Mouse (Mus musculus) liver, adult 2 months (tissue): ENCODE measurements at regions not wholly inside any gene's neighbourhood (a gene's known extent, or its start where the extent isn't known, plus 50 kb on each side); places are given as distances from the start of the nearest gene placed in this dataset.

ENCODE experiments used
- DNase-seq: peaks from one replicate; pipeline ENCODE4 v3.0.0-alpha.2; 2011; ENCODE audit warnings: low read depth, low spot score; ENCODE audit errors: extremely low read depth
- H3K27ac ChIP-seq: fragments of 200-500 bp; replicated peaks from 2 replicates; pipeline ENCODE4 v1.5.1; 2012; ENCODE audit warnings: low read depth, mild to moderate bottlenecking, control low read depth, inconsistent platforms, low read length; ENCODE audit not compliant: insufficient read depth
- H3K27me3 ChIP-seq: fragments of 200-500 bp; 2 replicates; pipeline ENCODE4 v1.6.1; 2012; ENCODE audit warnings: mild to moderate bottlenecking, moderate library complexity, low read length, inconsistent platforms; ENCODE audit not compliant: control insufficient read depth, insufficient read depth
- H3K36me3 ChIP-seq: fragments of 200-500 bp; 2 replicates; pipeline ENCODE4 v1.6.1; 2012; ENCODE audit warnings: low read length, inconsistent platforms; ENCODE audit not compliant: control insufficient read depth, insufficient read depth
- H3K4me1 ChIP-seq: fragments of 200-500 bp; 2 replicates; pipeline ENCODE4 v1.6.1; 2011; ENCODE audit warnings: low read length; ENCODE audit not compliant: control insufficient read depth, insufficient read depth
- H3K4me3 ChIP-seq: fragments of 200-500 bp; 2 replicates; pipeline ENCODE4 v1.5.1; 2011; ENCODE audit warnings: low read depth, mild to moderate bottlenecking, control low read depth, low read length, moderate library complexity; ENCODE audit not compliant: insufficient read depth
- H3K79me2 ChIP-seq: fragments of 200-500 bp; 2 replicates; pipeline ENCODE4 v1.6.1; 2012; ENCODE audit warnings: inconsistent platforms, mild to moderate bottlenecking, low read length, moderate library complexity; ENCODE audit not compliant: control insufficient read depth, insufficient read depth
- H3K9ac ChIP-seq: fragments of 200-500 bp; 2 replicates; pipeline ENCODE4 v1.6.1; 2012; ENCODE audit warnings: low read depth, mild to moderate bottlenecking, control low read depth, inconsistent platforms, low read length
- CTCF ChIP-seq: fragments of 200-500 bp; IDR thresholded peaks from 2 replicates; pipeline ENCODE4 v1.5.1; 2011; ENCODE audit warnings: low read depth, low read length, control low read depth
- POLR2A ChIP-seq: fragments of 200-500 bp; IDR thresholded peaks from 2 replicates; pipeline ENCODE4 v1.6.1; 2011; ENCODE audit warnings: low read length, control low read depth; ENCODE audit not compliant: insufficient read depth; ENCODE audit errors: extremely low read depth
- WGBS: fragments of 180-500 bp; shearing (Covaris S2); methylation state at CpG from one replicate; pipeline ENCODE4 v1.1.7; 2018; 5-methylcytosine and 5-hydroxymethylcytosine counted together

- 95% methylated on average over 1 of the region's 1 CpGs for WGBS
- Histone ChIP-seq H3K4me1 (no peaks in the 10 kb centered on the region), H3K4me3 (no peak overlapping the region), H3K79me2 (no peaks in the 10 kb centered on the region), H3K27ac (no peak overlapping the region), H3K36me3 (no peaks in the 10 kb centered on the region), H3K27me3 (no peaks in the 10 kb centered on the region), H3K9ac (no peak overlapping the region)
- no peak for DNase-seq
- TF ChIP-seq POLR2A, result no peak
- TF ChIP-seq CTCF, result no peak
These were observed 509.4 kb upstream of the Gm26657 start for GRCm38 (mm10) chr4:56230451-56230850.

- no peak for DNase-seq
- WGBS, result 97% methylated on average over 1 of the region's 1 CpGs
- TF ChIP-seq POLR2A, result no peak
- TF ChIP-seq CTCF, result no peak
These were observed 513.4 kb upstream of the Gm26657 start for GRCm38 (mm10) chr4:56226493-56226892.

GRCm38 (mm10) chr4:56224542-56224941 is 515.3 kb upstream of the Gm26657 start:
- Histone ChIP-seq H3K4me3 (no peak overlapping the region), H3K36me3 (no peaks in the 10 kb centered on the region), H3K9ac (no peak overlapping the region), H3K4me1 (peaks cover 1% of the 10 kb centered on the region; the same call in 1 of the 2 replicates), H3K27me3 (no peaks in the 10 kb centered on the region), H3K79me2 (no peaks in the 10 kb centered on the region), H3K27ac (no peak overlapping the region)
- no peak for DNase-seq
- WGBS, result 49% methylated on average over 3 of the region's 3 CpGs
- TF ChIP-seq CTCF, result no peak
- no peak for TF ChIP-seq POLR2A

More at GRCm38 (mm10) chr4:56226493-56226892, 513.4 kb upstream of the Gm26657 start:
- Histone ChIP-seq H3K4me1 (peaks cover 1% of the 10 kb centered on the region; the same call in 1 of the 2 replicates), H3K36me3 (no peaks in the 10 kb centered on the region), H3K27ac (no peak overlapping the region), H3K9ac (no peak overlapping the region), H3K27me3 (no peaks in the 10 kb centered on the region), H3K79me2 (no peaks in the 10 kb centered on the region), H3K4me3 (no peak overlapping the region)

- WGBS, result 14% methylated on average over 8 of the region's 8 CpGs
- peak overlapping the region; percentile 37; the same call in 1 of the 2 replicates for H3K9ac ChIP-seq
- peak overlapping the region; percentile 34 for H3K4me3 ChIP-seq
- peaks cover 1% of the 10 kb centered on the region; the same call in 1 of the 2 replicates for H3K4me1 ChIP-seq
- TF ChIP-seq CTCF (peak; percentile 85), POLR2A (no peak)
- no peaks in the 10 kb centered on the region for H3K36me3 ChIP-seq
- peak overlapping the region; percentile 22; the same call in 1 of the 2 replicates for H3K27ac ChIP-seq
- H3K79me2 ChIP-seq, result no peaks in the 10 kb centered on the region
- no peaks in the 10 kb centered on the region for H3K27me3 ChIP-seq
- DNase-seq, result peak; percentile 63
These were observed 517.7 kb upstream of the Gm26657 start for GRCm38 (mm10) chr4:56222023-56222776.

GRCm38 (mm10) chr4:56220531-56220930 is 519.3 kb upstream of the Gm26657 start:
- TF ChIP-seq CTCF, result no peak
- no peak for TF ChIP-seq POLR2A

GRCm38 (mm10) chr4:56209499-56209898 is 530.4 kb upstream of the Gm26657 start:
- Histone ChIP-seq H3K4me1 (no peaks in the 10 kb centered on the region), H3K9ac (no peak overlapping the region), H3K36me3 (no peaks in the 10 kb centered on the region), H3K27me3 (no peaks in the 10 kb centered on the region; the same call in 1 of the 2 replicates), H3K4me3 (no peak overlapping the region), H3K27ac (no peak overlapping the region), H3K79me2 (no peaks in the 10 kb centered on the region)
- 93% methylated on average over 2 of the region's 2 CpGs for WGBS
- TF ChIP-seq CTCF (no peak), POLR2A (no peak)
- DNase-seq, result no peak

More at GRCm38 (mm10) chr4:56220531-56220930, 519.3 kb upstream of the Gm26657 start:
- no peak overlapping the region for H3K9ac ChIP-seq
- no peak overlapping the region for H3K27ac ChIP-seq
- no peak overlapping the region for H3K4me3 ChIP-seq
- DNase-seq, result no peak
- H3K27me3 ChIP-seq, result no peaks in the 10 kb centered on the region
- 77% methylated on average over 8 of the region's 8 CpGs for WGBS
- H3K36me3 ChIP-seq, result no peaks in the 10 kb centered on the region
- H3K4me1 ChIP-seq, result peaks cover 1% of the 10 kb centered on the region; the same call in 1 of the 2 replicates
- H3K79me2 ChIP-seq, result no peaks in the 10 kb centered on the region
